Mouse (Mus musculus): ENCODE data around the gene Gpr153.

- TF ChIP-seq CTCF (IDR thresholded peaks at IDR 0.05): no peak
- no peak for TF ChIP-seq EP300 (IDR thresholded peaks at IDR 0.05)
Measured at GRCm38 (mm10) chr4:152291562-152291961, 17.5 kb downstream of the Gpr153 start, which contains the start of gene Hes3.

Measured in lung, postnatal 0 days (tissue).